Mouse (Mus musculus): ENCODE results near the gene Fgfr2.

DNA sequence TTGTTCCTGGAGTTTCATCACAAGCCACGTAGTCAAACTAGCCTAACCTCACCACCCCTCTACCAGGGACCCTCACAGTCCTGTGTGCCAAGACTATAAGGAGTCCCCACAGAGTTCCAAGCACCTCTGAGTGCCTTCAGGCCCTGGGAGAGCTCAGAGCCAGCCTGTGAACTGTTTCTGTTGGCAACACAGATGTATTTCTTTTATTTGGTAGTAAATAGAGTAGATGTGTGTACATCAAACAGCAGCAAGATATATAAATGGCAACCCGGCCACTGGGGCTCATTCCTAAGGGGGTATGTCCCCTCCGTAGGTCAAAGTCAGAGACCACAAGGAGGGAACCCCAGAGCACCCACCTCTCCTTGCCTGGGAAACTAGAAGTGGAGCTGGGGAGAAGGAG lies 1574.7 kb downstream of the Fgfr2 start, which contains the start of gene Hmx2:
- TF ChIP-seq CTCF (IDR thresholded peaks at IDR 0.05) (no peak), EP300 (IDR thresholded peaks at IDR 0.05) (no peak)
